Mouse (Mus musculus) gastrocnemius, adult 18-20 months (tissue): ENCODE data around the gene Sdc4. TPM values are rescaled to one million over a fixed set of nuclear protein-coding genes. Genes with fewer than 3 reads are reported as not detected.

ENCODE experiments used
- DNase-seq: peaks from one replicate; pipeline ENCODE4 v3.0.0; 2021; ENCODE audit warnings: low spot score
- total RNA-seq, 2 experiments: library from RNA; stranded (reverse); gene quantifications; 2 replicates each; pipeline ENCODE4 v1.2.3; 2021

Gene Sdc4
- total RNA-seq, 2 experiments from 2014 or later = 62.6 to 77.3 TPM

GRCm38 (mm10) chr2:164452000-164452676 is 8.5 kb upstream of the Sdc4 start:
- DNase-seq = no peak

GRCm38 (mm10) chr2:164449341-164450042 is 5.8 kb upstream of the Sdc4 start:
- no peak for DNase-seq

- DNase-seq = no peak
Measured at GRCm38 (mm10) chr2:164448921-164449320, 5.2 kb upstream of the Sdc4 start.

- no peak for DNase-seq
Measured at GRCm38 (mm10) chr2:164448140-164448539, 4.5 kb upstream of the Sdc4 start.

GRCm38 (mm10) chr2:164446086-164446469 is 2.4 kb upstream of the Sdc4 start:
- no peak for DNase-seq

- DNase-seq = no peak
Measured at GRCm38 (mm10) chr2:164445399-164446085, 1.9 kb upstream of the Sdc4 start.

GRCm38 (mm10) chr2:164444701-164445100 is 1.0 kb upstream of the Sdc4 start:
- DNase-seq = no peak

- DNase-seq = peak; percentile 87
Measured at GRCm38 (mm10) chr2:164443051-164443437, 643 bp downstream of the Sdc4 start.

- peak; percentile 69 for DNase-seq
Measured at GRCm38 (mm10) chr2:164442315-164443050, 1.2 kb downstream of the Sdc4 start.

- no peak for DNase-seq
Measured at GRCm38 (mm10) chr2:164441731-164442130, 2.0 kb downstream of the Sdc4 start.

GRCm38 (mm10) chr2:164441155-164441554 is 2.5 kb downstream of the Sdc4 start:
- DNase-seq = peak; percentile 45

GRCm38 (mm10) chr2:164440314-164440713 is 3.4 kb downstream of the Sdc4 start:
- DNase-seq = no peak

- DNase-seq = peak; percentile 63
Measured at GRCm38 (mm10) chr2:164439001-164439421, 4.7 kb downstream of the Sdc4 start.

GRCm38 (mm10) chr2:164438257-164438656 is 5.4 kb downstream of the Sdc4 start:
- DNase-seq = no peak

GRCm38 (mm10) chr2:164437710-164438109 is 6.0 kb downstream of the Sdc4 start:
- DNase-seq = no peak

GRCm38 (mm10) chr2:164436961-164437360 is 6.7 kb downstream of the Sdc4 start:
- DNase-seq = peak; percentile 85

GRCm38 (mm10) chr2:164436215-164436913 is 7.3 kb downstream of the Sdc4 start:
- no peak for DNase-seq

- no peak for DNase-seq
Measured at GRCm38 (mm10) chr2:164435216-164436090, 8.2 kb downstream of the Sdc4 start.

GRCm38 (mm10) chr2:164434681-164435080 is 9.0 kb downstream of the Sdc4 start:
- DNase-seq = no peak

GRCm38 (mm10) chr2:164433278-164433895 is 10.3 kb downstream of the Sdc4 start:
- DNase-seq = no peak
